Mouse (Mus musculus): Measurements from ENCODE around the gene Myl12a.

The Myl12a gene

GRCm38 (mm10) chr17:70989991-70990390 is 12.7 kb downstream of the Myl12a start:
- DNase-seq (ENCODE audit: low read depth, low spot score), result peak; percentile 64

- peak; percentile 30 for DNase-seq (ENCODE audit: low read depth, low spot score)
Measured at GRCm38 (mm10) chr17:70989430-70989829, 13.2 kb downstream of the Myl12a start.

- DNase-seq (ENCODE audit: low read depth, low spot score), result no peak
Measured at GRCm38 (mm10) chr17:70988337-70988767, 14.3 kb downstream of the Myl12a start.

- peak; percentile 77 for DNase-seq (ENCODE audit: low read depth, low spot score)
Measured at GRCm38 (mm10) chr17:70986831-70987660, 15.6 kb downstream of the Myl12a start.

- DNase-seq (ENCODE audit: low read depth, low spot score), result peak; percentile 58
Measured at GRCm38 (mm10) chr17:70986355-70986740, 16.3 kb downstream of the Myl12a start.

- DNase-seq (ENCODE audit: low read depth, low spot score), result peak; percentile 70
Measured at GRCm38 (mm10) chr17:70985501-70986354, 16.9 kb downstream of the Myl12a start.

- peak; percentile 75 for DNase-seq (ENCODE audit: low read depth, low spot score)
Measured at GRCm38 (mm10) chr17:70979345-70980223, 23.1 kb downstream of the Myl12a start.

- DNase-seq (ENCODE audit: low read depth, low spot score), result peak; percentile 58
Measured at GRCm38 (mm10) chr17:70977799-70978198, 24.9 kb downstream of the Myl12a start.

- peak; percentile 55 for DNase-seq (ENCODE audit: low read depth, low spot score)
Measured at GRCm38 (mm10) chr17:70974065-70974464, 28.6 kb downstream of the Myl12a start.

GRCm38 (mm10) chr17:70973398-70973797 is 29.3 kb downstream of the Myl12a start:
- peak; percentile 75 for DNase-seq (ENCODE audit: low read depth, low spot score)

- DNase-seq (ENCODE audit: low read depth, low spot score), result no peak
Measured at GRCm38 (mm10) chr17:70971206-70971605, 31.5 kb downstream of the Myl12a start.

- peak; percentile 75 for DNase-seq (ENCODE audit: low read depth, low spot score)
Measured at GRCm38 (mm10) chr17:70968606-70969191, 34.0 kb downstream of the Myl12a start.

GRCm38 (mm10) chr17:70967646-70968045 is 35.0 kb downstream of the Myl12a start:
- peak; percentile 35 for DNase-seq (ENCODE audit: low read depth, low spot score)

- DNase-seq (ENCODE audit: low read depth, low spot score), result no peak
Measured at GRCm38 (mm10) chr17:70967191-70967590, 35.5 kb downstream of the Myl12a start.

- DNase-seq (ENCODE audit: low read depth, low spot score), result no peak
Measured at GRCm38 (mm10) chr17:70966126-70966525, 36.6 kb downstream of the Myl12a start.

- DNase-seq (ENCODE audit: low read depth, low spot score), result no peak
Measured at GRCm38 (mm10) chr17:70965281-70965680, 37.4 kb downstream of the Myl12a start.

GRCm38 (mm10) chr17:70963546-70963945 is 39.1 kb downstream of the Myl12a start:
- DNase-seq (ENCODE audit: low read depth, low spot score), result peak; percentile 73

- DNase-seq (ENCODE audit: low read depth, low spot score), result no peak
Measured at GRCm38 (mm10) chr17:70951266-70951665, 51.4 kb downstream of the Myl12a start.

GRCm38 (mm10) chr17:70949171-70949570 is 53.5 kb downstream of the Myl12a start:
- DNase-seq (ENCODE audit: low read depth, low spot score), result no peak

GRCm38 (mm10) chr17:70948721-70949120 is 54.0 kb downstream of the Myl12a start:
- no peak for DNase-seq (ENCODE audit: low read depth, low spot score)

GRCm38 (mm10) chr17:70943779-70944178 is 58.9 kb downstream of the Myl12a start:
- DNase-seq (ENCODE audit: low read depth, low spot score), result no peak

All from CD4-positive, CD25-positive, alpha-beta regulatory T cell, adult 2 months (primary cell).